Mouse (Mus musculus): ENCODE data around the gene Ano6. TPM values are rescaled to one million over a fixed set of nuclear protein-coding genes. Genes with fewer than 3 reads are reported as not detected.

Ano6 gene
- polyA plus RNA-seq, 1 experiment = 63.1 TPM

DNA sequence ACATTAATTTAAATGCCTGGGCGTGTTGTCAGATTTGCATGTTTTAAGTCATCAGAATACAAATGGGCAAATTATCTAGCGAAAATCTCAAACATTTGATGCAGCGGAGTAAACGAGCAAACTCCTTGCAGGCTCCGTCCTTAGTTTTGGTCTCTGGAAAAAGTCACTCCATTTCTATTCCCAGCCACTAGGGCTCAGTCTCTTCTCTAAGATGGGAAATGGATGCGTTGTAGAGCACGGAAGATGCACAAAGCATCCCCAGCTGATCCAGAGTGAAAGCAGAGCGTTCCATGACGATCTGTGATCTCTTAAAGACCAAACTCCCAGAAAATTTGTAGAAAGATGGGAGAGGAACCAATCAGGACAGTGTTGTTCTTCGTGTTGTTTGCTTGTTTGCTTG is 230.9 kb downstream of the Ano6 start:
- no peaks in the 10 kb centered on the region for H3K4me1 ChIP-seq (ENCODE audit: control insufficient read depth, insufficient read depth, low read length)
- no peak for DNase-seq
- no peak for TF ChIP-seq CTCF (IDR thresholded peaks at IDR 0.05; ENCODE audit: insufficient read depth, low read length)
- TF ChIP-seq POLR2A (IDR thresholded peaks at IDR 0.05; ENCODE audit: borderline replicate concordance, extremely low read depth, low read depth, low read length) = no peak
- no peak overlapping the region for H3K4me3 ChIP-seq (replicated peaks; ENCODE audit: extremely low read depth, low read depth, low read length)
- 54% methylated on average over 10 of the region's 10 CpGs for WGBS

Other genes starting within 250 kb of the Ano6 start
- not detected in 2 replicates for gene Dbx2, start 134.9 kb upstream of the Ano6 start, polyA plus RNA-seq (2012; rRNA removed)